Mouse (Mus musculus) 3134 (cell line): ENCODE results near the gene Cdyl.
A peak's percentile ranks its signal among the peaks of the same experiment; 100 is the strongest.

Experiments used
- DNase-seq: peaks from one replicate; pipeline ENCODE4 v3.0.0-alpha.2; 2011; ENCODE audit warnings: low spot score; ENCODE audit not compliant: insufficient read length; ENCODE audit errors: extremely low read depth

Gene Cdyl

GRCm38 (mm10) chr13:35905378-35905777 is 245.7 kb downstream of the Cdyl start:
- no peak for DNase-seq

- peak; percentile 96 for DNase-seq
Measured at GRCm38 (mm10) chr13:35905879-35906481, 246.3 kb downstream of the Cdyl start, which contains the start of gene Rpp40. Rpp40 (minus strand) TSS chr13:35906359.

GRCm38 (mm10) chr13:35911476-35911875 is 251.8 kb downstream of the Cdyl start:
- no peak for DNase-seq
